Mouse (Mus musculus) lung, postnatal 0 days (tissue): ENCODE data around the gene Haao. TPM values are rescaled to one million over a fixed set of nuclear protein-coding genes. Genes with fewer than 3 reads are reported as not detected.

Experiments used
- ATAC-seq: fragments of 200-750 bp; cut with Nextera tagmentation; 2 replicates; pipeline ENCODE4 v1.8.0; 2017; ENCODE audit warnings: moderate library complexity
- DNase-seq: peaks from one replicate; pipeline ENCODE4 v3.0.0-alpha.2; 2016; ENCODE audit warnings: low spot score
- H3K27ac ChIP-seq: fragments of 300-500 bp; sonication (generic); 2 replicates; pipeline ENCODE4 v1.5.1; 2014; ENCODE audit warnings: antibody characterized with exemption, mild to moderate bottlenecking, low read length, mixed read lengths
- H3K27me3 ChIP-seq: fragments of 300-500 bp; sonication (generic); replicated peaks from 2 replicates; pipeline ENCODE4 v1.6.1; 2014; ENCODE audit warnings: low read length, mixed read lengths; ENCODE audit not compliant: insufficient read depth
- H3K36me3 ChIP-seq: fragments of 300-500 bp; sonication (generic); 2 replicates; pipeline ENCODE4 v1.6.1; 2014; ENCODE audit warnings: low read length, mixed read lengths; ENCODE audit not compliant: insufficient read depth
- H3K4me1 ChIP-seq: fragments of 300-500 bp; sonication (generic); 2 replicates; pipeline ENCODE4 v1.6.1; 2014; ENCODE audit warnings: antibody characterized with exemption, low read depth, low read length, mixed read lengths; ENCODE audit not compliant: insufficient read depth
- H3K4me2 ChIP-seq: fragments of 300-500 bp; sonication (generic); replicated peaks from 2 replicates; pipeline ENCODE4 v1.6.1; 2014; ENCODE audit warnings: low read depth, mild to moderate bottlenecking, low read length, moderate library complexity, mixed read lengths
- H3K4me3 ChIP-seq: fragments of 300-500 bp; sonication (generic); 2 replicates; pipeline ENCODE4 v1.5.1; 2014; ENCODE audit warnings: low read depth, low read length
- H3K9ac ChIP-seq: fragments of 300-500 bp; sonication (generic); replicated peaks from 2 replicates; pipeline ENCODE4 v1.6.1; 2014; ENCODE audit warnings: low read depth, mild to moderate bottlenecking
- H3K9me3 ChIP-seq: fragments of 300-500 bp; sonication (generic); 2 replicates; pipeline ENCODE4 v1.6.1; 2016; ENCODE audit warnings: low read length, mixed read lengths
- CTCF ChIP-seq: IDR thresholded peaks from 2 replicates; pipeline ENCODE4 v1.5.1; 2016; ENCODE audit warnings: antibody characterized with exemption, mild to moderate bottlenecking
- EP300 ChIP-seq: IDR thresholded peaks from 2 replicates; pipeline ENCODE4 v1.6.1; 2016; ENCODE audit warnings: antibody characterized with exemption, mild to moderate bottlenecking, control low read depth
- WGBS: fragments of 180-500 bp; shearing (Covaris S2); extraction: QIAGEN DNeasy Blood & Tissue Kit; methylation state at CpG from one replicate; pipeline ENCODE4 v1.1.7; 2014; 5-methylcytosine and 5-hydroxymethylcytosine counted together
- polyA plus RNA-seq: library from polyadenylated mRNA; unstranded; fragments of >200 nt; fragmentation: Nextera tagmentation; extraction: Ambion mirVana; gene quantifications from 2 replicates; pipeline ENCODE4 v1.2.1, GENCODE M21; 2015

Haao gene
- polyA plus RNA-seq, 1 experiment from 2014 or later = 1.6 TPM

DNA sequence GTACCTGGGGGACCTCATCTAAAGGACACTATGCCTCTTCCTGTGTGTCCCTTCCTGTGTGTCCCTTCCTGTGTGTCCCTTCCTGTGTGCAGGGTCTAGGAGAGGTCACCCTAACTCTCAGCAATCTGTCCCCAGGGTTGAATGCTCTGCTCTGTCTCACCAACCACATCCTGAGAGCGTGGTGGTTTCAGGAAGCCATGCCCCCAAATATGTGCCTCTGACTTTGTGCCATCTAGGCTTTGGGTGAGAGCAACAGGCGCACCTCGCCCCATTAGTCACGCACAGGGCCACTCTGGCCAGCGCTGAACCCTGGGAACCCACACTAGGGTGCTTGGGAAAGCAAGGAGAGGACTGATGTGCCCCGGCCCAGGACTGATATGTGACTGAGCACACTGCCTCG, 23.9 kb downstream of the Haao start:
- no peak overlapping the region for H3K4me3 ChIP-seq
- 83% methylated on average over 7 of the region's 7 CpGs for WGBS
- ATAC-seq (0 out of 2 replicates have a peak, but pooled peaks have one; percentile 22), DNase-seq (no peak)
- no peak overlapping the region for H3K4me2 ChIP-seq
- TF ChIP-seq EP300 = no peak
- TF ChIP-seq CTCF = no peak
- no peaks in the 10 kb centered on the region for H3K27me3 ChIP-seq
- no peaks in the 10 kb centered on the region for H3K4me1 ChIP-seq
- no peak overlapping the region for H3K9ac ChIP-seq
- H3K36me3 ChIP-seq = no peaks in the 10 kb centered on the region
- H3K9me3 ChIP-seq = no peaks in the 10 kb centered on the region
- no peak overlapping the region for H3K27ac ChIP-seq

DNA sequence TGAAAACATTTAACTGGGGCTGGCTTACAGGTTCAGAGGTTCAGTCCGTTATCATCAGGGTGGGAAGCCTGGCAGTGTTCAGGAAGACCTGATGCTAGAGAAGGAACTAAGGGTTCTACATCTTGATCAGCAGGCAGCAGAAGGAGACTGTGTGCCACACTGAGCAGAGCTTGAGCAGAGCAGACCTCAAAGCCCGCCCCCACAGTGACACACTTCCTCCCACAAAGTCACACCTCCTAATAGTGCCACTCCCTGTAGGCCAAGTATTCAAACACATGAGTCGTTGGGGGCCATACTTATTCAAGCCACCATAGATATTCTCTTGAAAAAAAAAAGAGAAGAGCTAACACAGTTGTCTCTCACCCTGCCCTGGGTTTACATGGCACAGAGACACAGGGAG, 25.9 kb downstream of the Haao start:
- Histone ChIP-seq H3K9ac (no peak overlapping the region), H3K4me2 (no peak overlapping the region), H3K4me3 (no peak overlapping the region), H3K27me3 (no peaks in the 10 kb centered on the region), H3K36me3 (no peaks in the 10 kb centered on the region), H3K4me1 (no peaks in the 10 kb centered on the region), H3K9me3 (no peaks in the 10 kb centered on the region), H3K27ac (no peak overlapping the region)
- no peak for ATAC-seq
- 80% methylated on average over 3 of the region's 3 CpGs for WGBS
- no peak for TF ChIP-seq CTCF
- no peak for TF ChIP-seq EP300
- no peak for DNase-seq

- H3K27ac ChIP-seq = no peak overlapping the region
- H3K4me1 ChIP-seq = no peaks in the 10 kb centered on the region
- no peak overlapping the region for H3K4me3 ChIP-seq
- H3K36me3 ChIP-seq = no peaks in the 10 kb centered on the region
- DNase-seq (no peak), ATAC-seq (no peak)
- no peak overlapping the region for H3K4me2 ChIP-seq
- TF ChIP-seq EP300 (no peak), CTCF (no peak)
- H3K9ac ChIP-seq = no peak overlapping the region
- H3K9me3 ChIP-seq = no peaks in the 10 kb centered on the region
- WGBS = 78% methylated on average over 5 of the region's 5 CpGs
- no peaks in the 10 kb centered on the region for H3K27me3 ChIP-seq
Observed at GRCm38 (mm10) chr17:83820701-83821100, 27.1 kb downstream of the Haao start.

DNA sequence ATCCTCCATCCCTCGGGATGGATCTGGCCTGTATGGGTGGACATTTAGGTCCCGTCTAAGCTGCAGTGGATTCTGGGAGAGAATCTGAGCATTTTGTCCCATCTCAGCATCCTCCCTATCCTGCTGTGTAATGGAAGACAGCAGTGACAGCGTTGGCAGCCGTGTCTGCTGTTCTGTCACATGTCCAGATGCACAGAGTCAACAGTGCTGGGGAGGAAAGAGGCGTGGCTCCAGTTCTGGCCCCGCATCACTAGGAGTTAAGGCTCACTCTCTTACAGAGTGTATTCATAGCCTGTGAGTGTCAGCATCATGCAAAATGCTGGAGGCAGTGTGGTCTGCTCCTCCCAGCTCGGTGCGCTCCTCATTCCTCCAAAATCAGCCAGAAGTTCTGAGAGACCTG, 28.3 kb downstream of the Haao start:
- H3K27ac ChIP-seq = no peak overlapping the region
- TF ChIP-seq CTCF (no peak), EP300 (no peak)
- no peaks in the 10 kb centered on the region for H3K36me3 ChIP-seq
- H3K9ac ChIP-seq = no peak overlapping the region
- H3K27me3 ChIP-seq = no peaks in the 10 kb centered on the region
- no peak for DNase-seq
- ATAC-seq = peak; percentile 51
- H3K4me3 ChIP-seq = no peak overlapping the region
- 44% methylated on average over 8 of the region's 8 CpGs for WGBS
- no peaks in the 10 kb centered on the region for H3K9me3 ChIP-seq
- no peak overlapping the region for H3K4me2 ChIP-seq
- H3K4me1 ChIP-seq = no peaks in the 10 kb centered on the region

- DNase-seq (no peak), ATAC-seq (no peak)
- no peaks in the 10 kb centered on the region for H3K4me1 ChIP-seq
- H3K9me3 ChIP-seq = no peaks in the 10 kb centered on the region
- H3K27me3 ChIP-seq = no peaks in the 10 kb centered on the region
- H3K4me2 ChIP-seq = no peak overlapping the region
- no peak overlapping the region for H3K27ac ChIP-seq
- TF ChIP-seq EP300 (no peak), CTCF (no peak)
- H3K9ac ChIP-seq = no peak overlapping the region
- WGBS = 60% methylated on average over 7 of the region's 7 CpGs
- no peak overlapping the region for H3K4me3 ChIP-seq
- peaks cover 3% of the 10 kb centered on the region; the same call in 1 of the 2 replicates for H3K36me3 ChIP-seq
Observed at GRCm38 (mm10) chr17:83816996-83817395, 30.8 kb downstream of the Haao start.

- peaks cover 7% of the 10 kb centered on the region; the same call in 1 of the 2 replicates for H3K36me3 ChIP-seq
- TF ChIP-seq EP300 (no peak), CTCF (no peak)
- WGBS = 89% methylated on average over 4 of the region's 4 CpGs
- DNase-seq (no peak), ATAC-seq (no peak)
- no peaks in the 10 kb centered on the region for H3K9me3 ChIP-seq
- H3K4me3 ChIP-seq = no peak overlapping the region
- no peaks in the 10 kb centered on the region for H3K27me3 ChIP-seq
- no peak overlapping the region for H3K4me2 ChIP-seq
- no peaks in the 10 kb centered on the region; the same call in 1 of the 2 replicates for H3K4me1 ChIP-seq
- no peak overlapping the region for H3K9ac ChIP-seq
- no peak overlapping the region for H3K27ac ChIP-seq
Observed at GRCm38 (mm10) chr17:83813050-83813449, 34.7 kb downstream of the Haao start.
